Mouse (Mus musculus): ENCODE data around the gene Rcvrn. TPM values are rescaled to one million over a fixed set of nuclear protein-coding genes. Genes with fewer than 3 reads are reported as not detected.

Rcvrn gene
- total RNA-seq, 2 experiments from 2014 or later, result 2.8 to 3.0 TPM

- DNase-seq (ENCODE audit: extremely low spot score in 1 of 2, low spot score in 2 of 2), result no peak
These were observed 29.0 kb upstream of the Rcvrn start for GRCm38 (mm10) chr11:67666129-67666528.

DNA sequence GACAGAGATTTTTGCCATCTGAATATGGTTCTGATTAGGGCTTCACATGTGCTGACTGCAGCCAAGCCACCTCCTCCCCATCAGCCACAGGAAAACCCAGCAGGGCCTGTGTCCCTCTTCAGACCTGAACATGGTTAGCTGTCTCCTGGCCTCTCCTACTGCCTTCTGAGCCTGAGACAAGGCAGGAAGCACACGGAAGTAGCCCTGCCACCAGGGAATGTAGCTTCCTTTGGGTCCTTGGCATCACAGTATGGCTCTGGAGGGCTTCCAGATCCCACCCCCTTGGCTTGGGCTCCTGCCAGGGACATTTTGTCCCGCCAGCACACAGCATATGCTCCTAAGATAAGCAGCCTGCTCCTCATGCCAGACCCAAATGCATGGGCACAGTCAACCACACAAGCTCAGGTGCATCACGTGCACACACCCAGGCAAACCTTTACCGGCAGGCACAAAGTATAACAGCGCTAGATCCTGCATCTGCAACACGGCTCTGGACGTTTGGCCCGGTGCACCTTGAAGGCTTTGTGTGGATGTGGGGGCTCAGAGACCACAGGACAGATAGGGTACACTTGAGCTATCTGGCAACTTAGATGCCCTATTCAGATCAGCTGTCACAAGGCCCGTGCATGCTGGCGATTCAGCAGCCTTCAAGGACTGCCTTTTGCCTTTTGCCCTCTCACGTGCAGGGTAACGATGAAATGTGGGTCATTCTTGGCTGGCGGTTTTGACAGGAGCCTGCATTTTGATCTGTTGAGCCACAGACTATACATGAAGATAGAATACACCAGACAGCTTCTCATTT, 27.4 kb upstream of the Rcvrn start:
- DNase-seq (ENCODE audit: extremely low spot score in 1 of 2, low spot score in 2 of 2), result peak; percentile 75
- intact Hi-C loops (cut with DNase I), result no loop called here

More at GRCm38 (mm10) chr11:67666129-67666528, 29.0 kb upstream of the Rcvrn start:
- intact Hi-C loops (cut with DNase I), result no loop called here

DNA sequence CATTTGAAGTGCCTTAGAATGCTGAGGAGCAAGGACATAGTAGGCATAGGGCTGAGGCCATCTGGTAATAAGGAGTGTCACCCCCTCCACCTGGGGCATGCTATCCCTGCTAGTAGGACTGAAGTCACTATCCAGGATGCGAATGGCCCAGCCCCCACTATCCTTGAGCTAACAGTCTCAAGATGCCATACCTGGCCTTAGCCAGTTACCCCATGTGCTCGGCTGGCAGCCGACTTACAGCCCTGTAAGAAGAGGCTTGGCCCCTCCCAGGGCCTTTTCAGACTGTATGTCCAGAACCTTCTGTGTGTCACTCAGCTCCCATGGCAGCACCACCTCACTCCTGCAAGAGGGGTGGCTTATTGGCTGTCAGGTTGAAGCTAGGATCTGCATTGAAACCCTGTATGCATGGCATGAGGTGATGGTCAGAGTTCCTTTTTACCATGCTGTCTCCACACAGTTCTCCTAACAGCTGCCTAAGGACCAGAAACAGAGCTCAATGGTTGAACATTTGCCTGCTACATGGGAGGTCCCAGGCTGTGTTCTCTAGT, 26.6 kb upstream of the Rcvrn start:
- intact Hi-C loops (cut with DNase I), result no loop called here

DNA sequence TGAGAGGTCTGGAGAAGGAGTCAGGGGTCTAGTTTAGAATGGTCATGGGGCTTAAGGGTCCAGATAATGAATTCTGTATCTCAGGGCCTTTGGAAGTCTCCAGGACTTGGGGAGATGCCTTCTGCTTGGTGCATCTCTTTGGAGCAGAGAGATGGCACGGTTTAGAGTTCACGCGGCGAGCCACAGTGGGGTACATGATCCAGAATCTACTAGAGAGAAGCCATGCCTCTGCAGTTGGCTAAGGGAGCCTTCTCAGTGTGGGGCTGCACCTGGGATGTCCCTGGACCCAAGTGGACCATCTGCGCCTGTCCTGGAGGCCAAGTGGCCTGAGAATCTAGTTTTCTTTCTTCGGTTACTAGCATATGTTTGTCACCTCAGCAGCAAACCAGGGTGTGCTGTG, 25.1 kb upstream of the Rcvrn start:
- DNase-seq (ENCODE audit: extremely low spot score in 1 of 2, low spot score in 2 of 2), result no peak
- intact Hi-C loops (cut with DNase I), result no loop called here

More for the DNA sequence above, 26.6 kb upstream of the Rcvrn start:
- DNase-seq (ENCODE audit: extremely low spot score in 1 of 2, low spot score in 2 of 2), result no peak

GRCm38 (mm10) chr11:67672140-67672539, 23.0 kb upstream of the Rcvrn start:
- DNase-seq (ENCODE audit: extremely low spot score in 1 of 2, low spot score in 2 of 2), result no peak
- intact Hi-C loops (cut with DNase I), result no loop called here

DNA sequence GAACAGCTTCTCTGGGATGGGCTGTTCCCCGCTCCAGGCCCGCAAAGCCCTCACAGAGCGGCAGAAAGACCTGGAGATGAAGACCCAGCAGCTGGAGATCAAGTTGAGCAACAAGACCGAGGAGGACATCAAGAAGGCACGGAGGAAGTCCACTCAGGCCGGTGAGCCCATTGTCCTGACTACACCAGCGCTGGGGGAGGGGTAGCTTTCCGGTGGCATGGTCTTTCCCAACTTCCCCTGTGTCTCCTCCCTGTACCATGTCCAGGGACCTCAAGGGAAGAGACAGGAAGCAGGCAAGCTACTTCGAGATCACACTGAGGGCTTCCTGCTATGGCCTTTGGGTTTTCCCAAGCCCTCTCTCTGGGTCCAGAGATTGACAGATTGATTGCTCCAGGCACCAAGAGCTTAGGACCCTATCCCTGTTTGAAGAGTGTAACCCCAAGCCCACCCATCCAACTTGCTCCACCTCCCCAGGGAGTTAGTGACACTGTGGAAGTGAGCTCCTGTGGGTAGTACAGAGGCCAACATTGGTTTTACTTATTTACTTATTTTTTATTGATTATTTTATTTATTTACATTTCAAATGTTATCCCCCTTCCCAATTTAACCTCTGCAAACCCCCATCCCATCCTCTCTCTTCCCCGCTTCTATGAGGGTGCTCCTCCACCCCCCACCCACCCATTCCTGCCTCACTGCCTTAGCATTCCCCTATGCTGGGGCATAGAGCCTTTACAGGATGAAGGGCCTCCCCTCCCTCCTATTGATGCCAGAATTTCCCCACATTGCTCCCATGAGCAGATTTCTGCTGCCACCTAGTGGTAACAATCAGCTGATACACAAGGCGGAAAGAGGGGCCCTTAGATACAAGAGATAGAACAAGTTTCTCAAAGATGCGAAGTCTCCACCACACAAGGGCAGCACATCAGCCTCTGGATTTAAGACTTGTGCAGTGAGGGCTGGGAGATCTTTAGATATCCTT, 19.3 kb upstream of the Rcvrn start:
- intact Hi-C loops (cut with DNase I), result loop anchor here (5.0 kb wide), 1 partner anchor 564 kb away; no protein-coding TSS in a partner anchor
- peak in 1 of 2 experiments; percentile 76 for DNase-seq (ENCODE audit: extremely low spot score in 1 of 2, low spot score in 2 of 2)

- DNase-seq (ENCODE audit: extremely low spot score in 1 of 2, low spot score in 2 of 2), result no peak
- intact Hi-C loops (cut with DNase I), result loop anchor here (5.0 kb wide), 1 partner anchor 567 kb away; no protein-coding TSS in a partner anchor
These were observed 15.8 kb upstream of the Rcvrn start for GRCm38 (mm10) chr11:67679300-67679699.

GRCm38 (mm10) chr11:67679930-67680329, 15.2 kb upstream of the Rcvrn start:
- no peak for DNase-seq (ENCODE audit: extremely low spot score in 1 of 2, low spot score in 2 of 2)
- intact Hi-C loops (cut with DNase I), result loop anchor here (5.0 kb wide), 1 partner anchor 568 kb away; no protein-coding TSS in a partner anchor

GRCm38 (mm10) chr11:67681871-67682270, 13.3 kb upstream of the Rcvrn start:
- intact Hi-C loops (cut with DNase I), result no loop called here
- no peak for DNase-seq (ENCODE audit: extremely low spot score in 1 of 2, low spot score in 2 of 2)

DNA sequence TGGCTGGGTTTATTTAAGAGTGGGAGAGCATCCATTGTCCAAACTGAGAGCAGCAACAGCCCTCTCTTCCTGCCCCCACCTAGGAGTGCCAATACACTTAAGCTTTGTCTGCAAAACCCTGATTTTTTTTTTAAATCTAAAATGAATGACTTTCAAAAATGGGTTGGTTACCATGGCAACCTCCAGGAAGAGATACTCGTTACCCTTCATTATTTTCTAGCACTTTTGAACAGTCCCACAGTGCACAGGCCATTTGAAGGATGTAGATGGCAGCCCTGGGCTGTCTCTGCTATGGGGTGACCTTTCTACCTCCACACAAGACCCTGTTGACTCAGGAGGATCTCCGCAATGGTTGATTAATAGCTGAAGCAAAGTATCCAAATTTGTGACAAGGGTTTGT, 9.0 kb upstream of the Rcvrn start:
- intact Hi-C loops (cut with DNase I), result no loop called here
- DNase-seq (ENCODE audit: extremely low spot score in 1 of 2, low spot score in 2 of 2), result no peak

- intact Hi-C loops (cut with DNase I), result no loop called here
- DNase-seq (ENCODE audit: extremely low spot score in 1 of 2, low spot score in 2 of 2), result peak in 1 of 2 experiments; percentile 40
These were observed 17.9 kb downstream of the Rcvrn start for GRCm38 (mm10) chr11:67712976-67713375.

DNA sequence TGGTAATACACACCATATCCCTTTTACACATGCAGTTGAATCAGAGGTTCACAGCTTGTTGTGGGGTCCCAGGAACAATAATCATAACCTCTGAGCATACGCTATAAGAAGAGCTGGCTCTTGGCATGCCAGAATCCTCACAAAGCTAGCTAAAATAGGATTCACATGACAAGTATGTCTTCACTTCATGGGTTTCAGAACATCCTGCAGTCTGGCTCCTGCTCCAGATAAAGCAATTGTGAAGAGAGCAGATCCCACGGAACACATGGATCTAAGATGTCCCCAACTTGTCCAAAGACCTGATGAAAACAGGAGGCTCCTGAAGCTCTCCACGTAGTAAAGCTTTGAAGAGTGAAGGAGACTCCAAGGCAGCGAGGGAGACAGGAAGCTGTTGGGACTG, 20.3 kb downstream of the Rcvrn start:
- intact Hi-C loops (cut with DNase I), result no loop called here
- DNase-seq (ENCODE audit: extremely low spot score in 1 of 2, low spot score in 2 of 2), result no peak

DNA sequence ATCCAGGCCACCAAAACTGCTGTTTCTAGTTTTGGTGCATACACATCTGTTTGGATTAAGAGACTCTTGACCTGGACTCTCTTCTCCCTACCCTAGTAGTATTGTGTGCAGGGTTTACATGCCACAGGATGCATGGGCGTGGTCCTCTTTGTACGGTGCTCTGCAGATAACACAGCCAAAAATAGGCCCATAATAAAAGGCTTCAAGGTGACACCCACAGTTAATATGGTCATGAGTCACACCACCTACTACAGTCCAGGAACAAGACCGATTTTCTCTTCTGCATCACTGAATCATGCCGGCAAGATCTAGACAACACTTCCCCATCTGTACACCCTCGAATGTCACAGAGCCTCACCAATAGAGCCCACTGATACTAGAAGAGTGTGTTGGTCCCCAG, 26.4 kb downstream of the Rcvrn start:
- intact Hi-C loops (cut with DNase I), result no loop called here
- no peak for DNase-seq (ENCODE audit: extremely low spot score in 1 of 2, low spot score in 2 of 2)

DNA sequence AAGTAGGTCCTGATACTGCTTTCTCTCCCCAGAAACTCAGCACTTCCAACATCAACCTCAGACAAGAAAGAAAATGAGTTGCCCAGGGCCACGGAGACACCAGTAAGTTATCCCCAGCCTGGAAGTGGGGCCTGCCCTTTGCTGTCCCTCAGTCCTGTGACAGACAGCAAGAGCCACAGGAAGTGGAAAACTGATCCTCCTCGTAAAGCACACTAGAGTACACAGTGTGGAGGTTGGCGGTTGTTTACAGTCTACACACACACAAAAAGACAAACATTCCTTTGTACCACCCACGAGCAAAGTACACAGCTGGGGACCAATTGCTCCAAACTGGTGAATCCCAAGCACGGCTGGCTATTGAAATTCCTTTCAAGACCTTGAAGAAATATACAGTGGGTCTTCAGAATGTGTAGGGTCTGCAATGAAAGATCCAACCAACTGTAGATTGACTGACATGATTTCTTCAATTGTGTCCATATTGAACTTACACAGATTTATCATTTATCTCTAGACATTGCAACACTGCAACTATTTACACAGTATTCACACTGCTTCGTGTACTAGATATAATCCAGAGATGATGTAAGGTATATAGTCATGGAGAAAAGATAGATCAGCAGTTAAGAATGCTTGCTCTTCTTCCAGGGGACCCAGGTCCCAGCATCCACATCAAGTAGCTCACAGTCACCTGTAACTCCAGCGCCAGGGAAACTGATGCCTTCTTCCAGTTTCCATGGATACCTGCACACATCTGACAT, 27.5 kb downstream of the Rcvrn start:
- intact Hi-C loops (cut with DNase I), result no loop called here
- no peak for DNase-seq (ENCODE audit: extremely low spot score in 1 of 2, low spot score in 2 of 2)

GRCm38 (mm10) chr11:67723231-67724013, 28.3 kb downstream of the Rcvrn start:
- DNase-seq (ENCODE audit: extremely low spot score in 1 of 2, low spot score in 2 of 2), result peak in 1 of 2 experiments; percentile 26
- intact Hi-C loops (cut with DNase I), result no loop called here

DNA sequence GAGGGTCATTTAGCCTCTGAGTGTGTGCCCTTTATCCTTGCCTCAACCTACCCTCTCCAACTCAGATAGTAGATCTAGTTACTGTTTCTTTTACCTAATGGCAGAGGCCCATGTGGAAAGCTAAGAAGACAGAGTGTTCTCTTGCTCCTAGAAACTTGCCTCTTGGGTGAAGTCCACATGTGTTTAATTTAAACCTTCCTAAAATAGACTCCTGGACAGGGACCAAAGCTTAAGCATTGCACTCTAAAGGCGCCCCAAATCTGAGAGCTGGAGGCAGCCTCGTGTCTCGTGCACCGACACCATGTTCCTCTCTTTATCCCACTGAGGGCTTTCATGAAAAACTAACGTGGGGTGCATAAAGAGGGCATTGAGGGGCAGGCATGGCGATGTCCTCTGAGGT, 32.0 kb downstream of the Rcvrn start:
- intact Hi-C loops (cut with DNase I), result no loop called here
- DNase-seq (ENCODE audit: extremely low spot score in 1 of 2, low spot score in 2 of 2), result no peak

GRCm38 (mm10) chr11:67728726-67729125, 33.6 kb downstream of the Rcvrn start:
- no peak for DNase-seq (ENCODE audit: extremely low spot score in 1 of 2, low spot score in 2 of 2)
- intact Hi-C loops (cut with DNase I), result no loop called here

DNA sequence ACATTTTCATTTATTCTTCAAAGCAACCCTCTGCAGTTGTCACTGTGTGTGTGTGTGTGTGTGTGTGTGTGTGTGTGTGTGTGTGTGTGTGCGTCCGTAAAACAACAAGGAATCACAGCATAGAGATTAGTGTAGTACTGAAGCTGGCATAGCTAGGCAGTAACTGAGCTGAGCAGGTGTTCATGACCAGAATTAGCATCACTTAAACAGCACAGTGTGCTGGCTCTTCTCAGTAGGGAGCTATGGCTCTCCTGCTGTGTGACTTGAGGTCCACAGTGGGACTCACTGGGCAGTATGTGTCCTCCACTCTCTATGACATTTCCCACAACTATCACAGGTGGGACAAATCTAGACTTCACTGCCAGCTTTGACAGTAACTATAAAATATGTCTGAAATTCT, 35.9 kb downstream of the Rcvrn start:
- intact Hi-C loops (cut with DNase I), result no loop called here
- DNase-seq (ENCODE audit: extremely low spot score in 1 of 2, low spot score in 2 of 2), result no peak

Data from left cerebral cortex, postnatal 10 days (tissue).